Mouse (Mus musculus) CH12.LX (cell line): ENCODE results near the gene Dnase2b.

Experiments used
- CHD2 ChIP-seq: IDR thresholded peaks from 2 replicates; pipeline ENCODE4 v1.6.1; 2011; ENCODE audit warnings: low read length, improper control_type of control experiment
- CTCF ChIP-seq, 2 experiments: IDR thresholded peaks in 1 of 2; conservative IDR thresholded peaks in 1 of 2; 2 replicates each; pipeline ENCODE4 v1.5.1; 2011 to 2012; ENCODE audit warnings: low read depth in 2 of 2, low read length in 2 of 2, improper control_type of control experiment in 1 of 2, inconsistent platforms in 1 of 2, mild to moderate bottlenecking in 1 of 2, moderate library complexity in 1 of 2
- SMC3 ChIP-seq: IDR thresholded peaks from 2 replicates; pipeline ENCODE4 v1.6.1; 2011; ENCODE audit warnings: low read depth, low read length, improper control_type of control experiment
- TCF12 ChIP-seq: IDR thresholded peaks from 2 replicates; pipeline ENCODE4 v1.6.1; 2014; ENCODE audit warnings: low read depth, mild to moderate bottlenecking, inconsistent platforms, low read length, improper control_type of control experiment

DNA sequence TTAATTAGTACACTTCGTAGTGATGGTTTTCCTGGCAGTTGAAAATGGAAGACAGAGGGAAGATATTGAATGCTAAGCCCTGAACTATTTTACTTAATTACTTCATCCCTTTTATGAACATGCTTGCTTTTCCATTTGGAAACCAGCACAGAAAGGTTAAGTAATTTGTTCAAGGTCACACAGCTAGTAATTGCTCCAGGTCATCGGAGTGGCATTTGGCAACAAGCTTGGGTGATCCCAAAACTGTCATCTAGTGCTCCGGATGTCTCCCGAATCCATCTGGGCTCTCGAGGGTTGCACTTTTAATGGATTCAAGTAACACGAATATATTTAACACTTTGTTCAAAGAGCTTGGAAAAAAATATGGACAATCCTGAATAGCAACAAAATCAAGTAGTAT lies 44.5 kb downstream of the Dnase2b start:
- TF ChIP-seq CTCF (conservative IDR thresholded peaks at IDR 0.05 in 1 of 2, IDR thresholded peaks at IDR 0.05 in 1 of 2; ENCODE audit: low read depth in 2 of 2, low read length in 2 of 2) (no peak), TCF12 (no peak), SMC3 (no peak), CHD2 (no peak)
